ENCODE assay signal across 29 mouse cellular contexts in genomic region chr6:99901146-99901545, GRCm38 (mm10).
DNase-seq lines count a peak whose midpoint lies in the region; ATAC-seq and TF ChIP-seq lines count a peak whose summit lies in the region.
"Had no signal": no experiment of that assay in that cellular context is flagged by ENCODE, and none has a peak within 500 bp of the region (broad histone marks: within the 10 kb centered on the region; RNA-seq: fewer than 3 reads in every experiment).

No protein-coding gene starts in this region.

- H3K36me3 ChIP-seq in thymus, adult 2 months (ENCODE audit: control insufficient read depth, insufficient read depth, low read length): no peaks in the 10 kb centered on the region
- H3K36me3 ChIP-seq: embryonic facial prominence, embryonic 10.5 days; embryonic facial prominence, embryonic 13.5 days; forebrain, embryonic 12.5 days; forebrain, embryonic 15.5 days; G1E; heart, embryonic 10.5 days; heart, embryonic 13.5 days; hindbrain, embryonic 12.5 days; hindbrain, embryonic 15.5 days had no signal

- no peaks in the 10 kb centered on the region for H3K27me3 ChIP-seq in thymus, adult 2 months (ENCODE audit: control insufficient read depth, insufficient read depth, low read length)
- H3K27me3 ChIP-seq: CH12.LX; forebrain, embryonic 15.5 days had no signal

- no peak for TF ChIP-seq POLR2A in thymus, adult 2 months (IDR thresholded peaks at IDR 0.05; ENCODE audit: control insufficient read depth, extremely low read depth, insufficient read depth, low read length, poor library complexity)

- DNase-seq in thymus, adult 2 months: no peak
- DNase-seq in thymus, adult 18-20 months: no peak
- no peak for DNase-seq in urinary bladder, adult 2 months (ENCODE audit: low spot score)
- no peak for DNase-seq in heart, adult 18-20 months
- DNase-seq: adrenal gland, postnatal 10 days; adrenal gland, postnatal 36 days; B cell, adult 2 months; cerebellum, adult 18-20 months; cerebellum, adult 9-10 months; cerebellum, postnatal 25 days; embryo, embryonic 11 days; gastrocnemius, postnatal 25 days; heart, adult 2 months; heart, postnatal 14 days; heart, postnatal 4 days had no signal

- WGBS in thymus, adult 2 months: 23% methylated on average over 5 of the region's 5 CpGs

- H3K4me1 ChIP-seq in thymus, adult 2 months (replicated peaks; ENCODE audit: control insufficient read depth, insufficient read depth, low read length): peaks cover 34% of the 10 kb centered on the region
- H3K4me1 ChIP-seq: forebrain, embryonic 12.5 days; forebrain, embryonic 15.5 days; hindbrain, embryonic 12.5 days had no signal

- no peak overlapping the region for H3K4me3 ChIP-seq in thymus, adult 2 months (ENCODE audit: control insufficient read depth, insufficient read depth, low read length)
- H3K4me3 ChIP-seq: embryonic facial prominence, embryonic 10.5 days; embryonic facial prominence, embryonic 13.5 days; erythroblast, embryonic 14.5 days; forebrain, embryonic 12.5 days; forebrain, embryonic 15.5 days; heart, adult 2 months; heart, embryonic 10.5 days; heart, embryonic 13.5 days; hindbrain, embryonic 12.5 days; hindbrain, embryonic 15.5 days had no signal

- no peak for TF ChIP-seq CTCF in thymus, adult 2 months (IDR thresholded peaks at IDR 0.05; ENCODE audit: borderline replicate concordance, control insufficient read depth, extremely low read depth, insufficient read depth, low read length, poor library complexity)

- peak; percentile 78 for ATAC-seq in granulocyte monocyte progenitor cell, adult 5-6 weeks (replicated peaks; ENCODE audit: poor library complexity, severe bottlenecking)
- peak; percentile 55 for ATAC-seq in megakaryocyte progenitor cell, adult 5-6 weeks (replicated peaks; ENCODE audit: poor library complexity)
- ATAC-seq: forebrain, embryonic 15.5 days; Patski had no signal

- H3K27ac ChIP-seq in thymus, adult 2 months (ENCODE audit: control insufficient read depth, insufficient read depth, low read length): peak overlapping the region; percentile 47; the same call in 1 of the 2 replicates
- H3K27ac ChIP-seq: embryonic facial prominence, embryonic 10.5 days; embryonic facial prominence, embryonic 13.5 days; forebrain, embryonic 12.5 days; forebrain, embryonic 15.5 days; heart, adult 2 months; heart, embryonic 10.5 days; heart, embryonic 13.5 days; hindbrain, embryonic 12.5 days; hindbrain, embryonic 15.5 days had no signal
